In genomic region chr11:114907567-114907966, GRCm38 (mm10) we compare ENCODE assay signal across 18 mouse cellular contexts. TPM values are rescaled to one million over a fixed set of nuclear protein-coding genes. Genes with fewer than 3 reads are reported as not detected.
A peak's percentile ranks its signal among the peaks of the same experiment; 100 is the strongest.
DNase-seq lines count a peak whose midpoint lies in the region; ATAC-seq and TF ChIP-seq lines count a peak whose summit lies in the region.
"Had no signal": no experiment of that assay in that cellular context is flagged by ENCODE, and none has a peak within 500 bp of the region (broad histone marks: within the 10 kb centered on the region; RNA-seq: fewer than 3 reads in every experiment).

No protein-coding gene starts in this region.

- no peak for TF ChIP-seq CTCF in bone marrow macrophage, adult 2 months (IDR thresholded peaks at IDR 0.05; ENCODE audit: low read depth, low read length)

- peak overlapping the region; percentile 84 for H3K27ac ChIP-seq in bone marrow macrophage, adult 2 months (ENCODE audit: insufficient read depth, low read depth, low read length)
- no peak overlapping the region for H3K27ac ChIP-seq in liver, embryonic 15.5 days (replicated peaks)
- H3K27ac ChIP-seq in hindbrain, embryonic 10.5 days = no peak overlapping the region
- H3K27ac ChIP-seq: hindbrain, embryonic 14.5 days; limb, embryonic 13.5 days; midbrain, embryonic 13.5 days; neural tube, embryonic 12.5 days had no signal

- H3K27me3 ChIP-seq in liver, embryonic 15.5 days = no peaks in the 10 kb centered on the region
- H3K27me3 ChIP-seq in hindbrain, embryonic 10.5 days (ENCODE audit: insufficient read depth, poor library complexity, severe bottlenecking) = no peaks in the 10 kb centered on the region; the same call in none of the 2 replicates
- H3K27me3 ChIP-seq: neural tube, embryonic 12.5 days had no signal

- peaks cover 61% of the 10 kb centered on the region for H3K4me1 ChIP-seq in bone marrow macrophage, adult 2 months (ENCODE audit: control insufficient read depth, insufficient read depth, low read length)
- no peaks in the 10 kb centered on the region for H3K4me1 ChIP-seq in liver, embryonic 15.5 days (replicated peaks)
- H3K4me1 ChIP-seq in hindbrain, embryonic 10.5 days (replicated peaks) = no peaks in the 10 kb centered on the region
- H3K4me1 ChIP-seq: limb, embryonic 13.5 days; midbrain, embryonic 13.5 days; neural tube, embryonic 12.5 days had no signal

- no peak overlapping the region for H3K9ac ChIP-seq in liver, embryonic 15.5 days
- H3K9ac ChIP-seq: hindbrain, embryonic 14.5 days; limb, embryonic 13.5 days; midbrain, embryonic 13.5 days; neural tube, embryonic 12.5 days had no signal

- no peaks in the 10 kb centered on the region for H3K9me3 ChIP-seq in liver, embryonic 15.5 days (replicated peaks)
- no peaks in the 10 kb centered on the region for H3K9me3 ChIP-seq in hindbrain, embryonic 10.5 days
- H3K9me3 ChIP-seq: limb, embryonic 13.5 days; midbrain, embryonic 13.5 days; neural tube, embryonic 12.5 days had no signal

- H3K4me3 ChIP-seq in bone marrow macrophage, adult 2 months (ENCODE audit: insufficient read depth, low read length) = no peak overlapping the region
- no peak overlapping the region for H3K4me3 ChIP-seq in liver, embryonic 15.5 days (replicated peaks)
- no peak overlapping the region for H3K4me3 ChIP-seq in hindbrain, embryonic 10.5 days
- H3K4me3 ChIP-seq: limb, embryonic 13.5 days; midbrain, embryonic 13.5 days; neural tube, embryonic 12.5 days had no signal

- ATAC-seq in liver, embryonic 15.5 days (ENCODE audit: insufficient read depth) = peak; percentile 56
- ATAC-seq in megakaryocyte-erythroid progenitor cell, adult 5-6 weeks (replicated peaks; ENCODE audit: low FRiP score, low TSS enrichment, poor library complexity, severe bottlenecking) = peak; percentile 88
- ATAC-seq: forebrain, embryonic 16.5 days; midbrain, embryonic 13.5 days had no signal

- H3K4me2 ChIP-seq in liver, embryonic 15.5 days = no peak overlapping the region
- H3K4me2 ChIP-seq: hindbrain, embryonic 14.5 days; limb, embryonic 13.5 days; midbrain, embryonic 13.5 days; neural tube, embryonic 12.5 days had no signal

- DNase-seq in adrenal gland, adult 8-10 months = peak; percentile 74
- DNase-seq in layer of hippocampus, adult 8-10 months (ENCODE audit: low spot score in 2 of 2) = no peak
- no peak for DNase-seq in kidney, postnatal 10 days
- DNase-seq in hindbrain, embryonic 10.5 days (ENCODE audit: low spot score) = no peak
- no peak for DNase-seq in kidney, adult 18-20 months
- DNase-seq: cerebellum, postnatal 36 days; gastrocnemius, postnatal 14 days; kidney, adult 9 months; layer of hippocampus, adult 9-11 months; retina, postnatal 1 day had no signal

- 10% methylated on average over 4 of the region's 4 CpGs for WGBS in liver, embryonic 15.5 days (ENCODE audit: insufficient replicate concordance)
- 79% methylated on average over 4 of the region's 4 CpGs for WGBS in hindbrain, embryonic 10.5 days

- no peak for TF ChIP-seq POLR2A in bone marrow macrophage, adult 2 months (IDR thresholded peaks at IDR 0.05; ENCODE audit: borderline replicate concordance, low read depth, low read length)

- H3K36me3 ChIP-seq in liver, embryonic 15.5 days (replicated peaks) = no peaks in the 10 kb centered on the region
- no peaks in the 10 kb centered on the region for H3K36me3 ChIP-seq in hindbrain, embryonic 10.5 days
- H3K36me3 ChIP-seq: limb, embryonic 13.5 days; midbrain, embryonic 13.5 days; neural tube, embryonic 12.5 days had no signal

RNA-seq across cellular contexts. Expression of gene Cd300a, which starts 17.7 kb away (rescaled TPM):
- total RNA-seq in adrenal gland, adult 8-10 months (2022) = 1 to 10 TPM; 1.1 to 3.9 (median 3.3) TPM
- 202 and 239 TPM in 2 replicates for polyA plus RNA-seq in bone marrow macrophage, adult 2 months (2012; ENCODE audit: insufficient read depth, insufficient read length, missing spikeins)
- polyA plus RNA-seq in liver, embryonic 15.5 days (2015; fragmentation: Nextera tagmentation; extraction: Ambion mirVana) = 7.3 and 7.8 TPM in 2 replicates
- total RNA-seq in megakaryocyte-erythroid progenitor cell, adult 5-6 weeks (2014; fragmentation: Nextera tagmentation) = 0.52 and 1.9 TPM in 2 replicates
- 1.3 and 5.7 TPM in 2 replicates for total RNA-seq in megakaryocyte-erythroid progenitor cell, adult 5-6 weeks (2017)
- 1 to 10 TPM in 2 of 4 experiments, under 1 TPM in 2; 0.39 to 1.3 (median 0.80) TPM for total RNA-seq in layer of hippocampus, adult 8-10 months (2022)
- polyA plus RNA-seq in hindbrain, embryonic 10.5 days (2016; fragmentation: Nextera tagmentation; extraction: Ambion mirVana) = 0.81 and 1.0 TPM in 2 replicates

RNA-seq across cellular contexts. Expression of gene Cd300lb, which starts 26.6 kb away (rescaled TPM):
- 1 to 10 TPM; 1.3 to 3.1 (median 1.7) TPM for total RNA-seq in adrenal gland, adult 8-10 months (2022)
- 194 and 220 TPM in 2 replicates for polyA plus RNA-seq in bone marrow macrophage, adult 2 months (2012; ENCODE audit: insufficient read depth, insufficient read length, missing spikeins)
- 1.3 and 1.5 TPM in 2 replicates for polyA plus RNA-seq in liver, embryonic 15.5 days (2015; fragmentation: Nextera tagmentation; extraction: Ambion mirVana)
- total RNA-seq in megakaryocyte-erythroid progenitor cell, adult 5-6 weeks (2014; fragmentation: Nextera tagmentation) = not detected in 2 replicates
- 0.05 TPM in 1 of 2 replicates, not detected in the other for total RNA-seq in megakaryocyte-erythroid progenitor cell, adult 5-6 weeks (2017)
- total RNA-seq in layer of hippocampus, adult 8-10 months (2022) = under 1 TPM in 2 of 4 experiments, not detected in 2; 0.25 to 0.48 TPM
- polyA plus RNA-seq in hindbrain, embryonic 10.5 days (2016; fragmentation: Nextera tagmentation; extraction: Ambion mirVana) = 0.05 and 0.06 TPM in 2 replicates
- polyA plus RNA-seq: neural tube, embryonic 12.5 days had no signal

RNA-seq across cellular contexts. Expression of gene Gprc5c, which starts 56.6 kb away (rescaled TPM):
- total RNA-seq in adrenal gland, adult 8-10 months (2022) = 1 to 10 TPM; 4.3 to 7.7 (median 4.6) TPM
- polyA plus RNA-seq in bone marrow macrophage, adult 2 months (2012; ENCODE audit: insufficient read depth, insufficient read length, missing spikeins) = 35.4 and 38.0 TPM in 2 replicates
- polyA plus RNA-seq in liver, embryonic 15.5 days (2015; fragmentation: Nextera tagmentation; extraction: Ambion mirVana) = 15.9 and 19.0 TPM in 2 replicates
- not detected in 2 replicates for total RNA-seq in megakaryocyte-erythroid progenitor cell, adult 5-6 weeks (2014; fragmentation: Nextera tagmentation)
- not detected in 2 replicates for total RNA-seq in megakaryocyte-erythroid progenitor cell, adult 5-6 weeks (2017)
- total RNA-seq in layer of hippocampus, adult 8-10 months (2022) = 1 to 10 TPM; 4.3 to 7.2 (median 4.8) TPM
- polyA plus RNA-seq in hindbrain, embryonic 10.5 days (2016; fragmentation: Nextera tagmentation; extraction: Ambion mirVana) = 31.5 and 42.9 TPM in 2 replicates

Comparison
In these comparisons a context has a peak if more than half of its experiments do, and no peak if none do; other contexts are left out.
1. RNA of gene Gprc5c, which starts 56.6 kb away (total RNA-seq): 4.3 to 7.2 TPM in layer of hippocampus, adult 8-10 months and 4.3 to 7.7 TPM in adrenal gland, adult 8-10 months; not detected in megakaryocyte-erythroid progenitor cell, adult 5-6 weeks; every median in the first group is over 4 times any median in the second.